Mouse (Mus musculus) thymus, adult 2 months (tissue): ENCODE results near the gene Gna13.

Experiments
- CTCF ChIP-seq: fragments of 200-500 bp; IDR thresholded peaks from 2 replicates; pipeline ENCODE4 v1.5.1; 2012; ENCODE audit warnings: mild to moderate bottlenecking, control low read depth, low read length, moderate library complexity, borderline replicate concordance; ENCODE audit not compliant: control insufficient read depth, poor library complexity, insufficient read depth; ENCODE audit errors: extremely low read depth
- POLR2A ChIP-seq: fragments of 200-500 bp; IDR thresholded peaks from 2 replicates; pipeline ENCODE4 v1.6.1; 2012; ENCODE audit warnings: mild to moderate bottlenecking, low read length, control low read depth, moderate library complexity; ENCODE audit not compliant: control insufficient read depth, poor library complexity, insufficient read depth; ENCODE audit errors: extremely low read depth

GRCm38 (mm10) chr11:109413617-109414016 lies 51.0 kb downstream of the Gna13 start, which contains the start of gene 9930022D16Rik:
- TF ChIP-seq CTCF: no peak
- TF ChIP-seq POLR2A: no peak
